Mouse (Mus musculus): ENCODE measurements around the gene Ptger4. TPM values are rescaled to one million over a fixed set of nuclear protein-coding genes. Genes with fewer than 3 reads are reported as not detected.

Ptger4 gene
- total and polyA plus RNA-seq, 3 experiments = 4.4 to 6.5 (median 4.7) TPM

GRCm38 (mm10) chr15:5262095-5262667 lies 18.2 kb upstream of the Ptger4 start:
- H3K79me2 ChIP-seq (replicated peaks; ENCODE audit: control insufficient read depth, extremely low read depth, insufficient read depth, poor library complexity, severe bottlenecking) = no peaks in the 10 kb centered on the region
- dilution Hi-C loops (cut with MboI; ENCODE audit: extremely low pct_ligation_motif_present, extremely low pct_unique_long_range_greater_than_20kb, low sequenced_read_pairs) (no loop called here), in situ Hi-C loops (cut with MboI; ENCODE audit: low pct_ligation_motif_present, low pct_unique_long_range_greater_than_20kb, low sequenced_read_pairs) (no loop called here)
- no peak overlapping the region for H3K9ac ChIP-seq (ENCODE audit: insufficient read depth, low read depth)
- no peak for TF ChIP-seq MAZ (IDR thresholded peaks at IDR 0.05; ENCODE audit: low read depth, low read length)
- H3K4me2 ChIP-seq (ENCODE audit: insufficient read depth, low read depth, poor library complexity, severe bottlenecking) = peak overlapping the region; percentile 56
- H3K9me3 ChIP-seq (replicated peaks; ENCODE audit: low read length) = no peaks in the 10 kb centered on the region
- H3K4me1 ChIP-seq (ENCODE audit: control insufficient read depth in 1 of 2, insufficient read depth in 2 of 2) = peaks cover 3 to 19% of the 10 kb centered on the region in 2 experiments
- H3K27me3 ChIP-seq (replicated peaks) = no peaks in the 10 kb centered on the region
- DNase-seq (ENCODE audit: extremely low read depth) = no peak
- H3K27ac ChIP-seq (ENCODE audit: insufficient read depth, low read depth) = no peak overlapping the region
- no peaks in the 10 kb centered on the region for H3K36me3 ChIP-seq (replicated peaks in 1 of 2; ENCODE audit: control insufficient read depth in 1 of 2, insufficient read depth in 1 of 2, low read length in 1 of 2)
- no peak overlapping the region for H3K4me3 ChIP-seq (replicated peaks in 1 of 3; ENCODE audit: low read depth in 2 of 3, low read length in 2 of 3, poor library complexity in 1 of 3)

GRCm38 (mm10) chr15:5261004-5261403 lies 17.0 kb upstream of the Ptger4 start:
- TF ChIP-seq KAT2A (IDR thresholded peaks at IDR 0.05; ENCODE audit: insufficient replicate concordance, low read length) (no peak), NRF1 (IDR thresholded peaks at IDR 0.05; ENCODE audit: low read depth, low read length) (no peak), MEF2A (IDR thresholded peaks at IDR 0.05; ENCODE audit: borderline replicate concordance, low read depth, low read length) (no peak), POLR2AphosphoS2 (IDR thresholded peaks at IDR 0.05; ENCODE audit: low read depth, low read length) (no peak), JUN (IDR thresholded peaks at IDR 0.05; ENCODE audit: insufficient read depth, low read depth, low read length) (no peak), E2F4 (IDR thresholded peaks at IDR 0.05; ENCODE audit: insufficient replicate concordance, low read depth, low read length) (no peak), CHD2 (IDR thresholded peaks at IDR 0.05; ENCODE audit: low read length) (no peak), MAZ (IDR thresholded peaks at IDR 0.05; ENCODE audit: low read depth, low read length) (no peak), BHLHE40 (IDR thresholded peaks at IDR 0.05; ENCODE audit: low read depth, low read length) (no peak), ETS1 (conservative IDR thresholded peaks at IDR 0.05; ENCODE audit: low read depth, low read length) (no peak), TBP (conservative IDR thresholded peaks at IDR 0.05; ENCODE audit: low read depth, low read length) (no peak), SMC3 (IDR thresholded peaks at IDR 0.05; ENCODE audit: low read depth, low read length) (no peak)
- H3K36me3 ChIP-seq (replicated peaks in 1 of 2; ENCODE audit: control insufficient read depth in 1 of 2, insufficient read depth in 1 of 2, low read length in 1 of 2) = no peaks in the 10 kb centered on the region
- H3K4me3 ChIP-seq (replicated peaks in 1 of 3; ENCODE audit: low read depth in 2 of 3, low read length in 2 of 3, poor library complexity in 1 of 3) = no peak overlapping the region
- no peaks in the 10 kb centered on the region for H3K9me3 ChIP-seq (replicated peaks; ENCODE audit: low read length)
- H3K4me2 ChIP-seq (ENCODE audit: insufficient read depth, low read depth, poor library complexity, severe bottlenecking) = no peak overlapping the region
- in situ Hi-C loops (cut with MboI; ENCODE audit: low pct_ligation_motif_present, low pct_unique_long_range_greater_than_20kb, low sequenced_read_pairs) (no loop called here), dilution Hi-C loops (cut with MboI; ENCODE audit: extremely low pct_ligation_motif_present, extremely low pct_unique_long_range_greater_than_20kb, low sequenced_read_pairs) (no loop called here)
- H3K79me2 ChIP-seq (replicated peaks; ENCODE audit: control insufficient read depth, extremely low read depth, insufficient read depth, poor library complexity, severe bottlenecking) = no peaks in the 10 kb centered on the region
- H3K9ac ChIP-seq (ENCODE audit: insufficient read depth, low read depth) = no peak overlapping the region
- no peak overlapping the region for H3K27ac ChIP-seq (ENCODE audit: insufficient read depth, low read depth)
- no peaks in the 10 kb centered on the region for H3K27me3 ChIP-seq (replicated peaks)
- DNase-seq (ENCODE audit: extremely low read depth) = no peak
- peaks cover 3 to 19% of the 10 kb centered on the region in 2 experiments for H3K4me1 ChIP-seq (ENCODE audit: control insufficient read depth in 1 of 2, insufficient read depth in 2 of 2)

GRCm38 (mm10) chr15:5260183-5260582 lies 16.2 kb upstream of the Ptger4 start:
- Histone ChIP-seq H3K79me2 (replicated peaks; ENCODE audit: control insufficient read depth, extremely low read depth, insufficient read depth, poor library complexity, severe bottlenecking) (no peaks in the 10 kb centered on the region), H3K9ac (ENCODE audit: insufficient read depth, low read depth) (no peak overlapping the region), H3K27ac (ENCODE audit: insufficient read depth, low read depth) (no peak overlapping the region), H3K4me2 (ENCODE audit: insufficient read depth, low read depth, poor library complexity, severe bottlenecking) (no peak overlapping the region), H3K9me3 (replicated peaks; ENCODE audit: low read length) (no peaks in the 10 kb centered on the region), H3K4me1 (ENCODE audit: control insufficient read depth in 1 of 2, insufficient read depth in 2 of 2) (peaks cover 3 to 19% of the 10 kb centered on the region in 2 experiments), H3K36me3 (replicated peaks in 1 of 2; ENCODE audit: control insufficient read depth in 1 of 2, insufficient read depth in 1 of 2, low read length in 1 of 2) (no peaks in the 10 kb centered on the region), H3K4me3 (replicated peaks in 1 of 3; ENCODE audit: low read depth in 2 of 3, low read length in 2 of 3, poor library complexity in 1 of 3) (no peak overlapping the region), H3K27me3 (replicated peaks) (no peaks in the 10 kb centered on the region)
- no peak for DNase-seq (ENCODE audit: extremely low read depth)
- in situ Hi-C loops (cut with MboI; ENCODE audit: low pct_ligation_motif_present, low pct_unique_long_range_greater_than_20kb, low sequenced_read_pairs) (no loop called here), dilution Hi-C loops (cut with MboI; ENCODE audit: extremely low pct_ligation_motif_present, extremely low pct_unique_long_range_greater_than_20kb, low sequenced_read_pairs) (no loop called here)
- TF ChIP-seq TCF12 (IDR thresholded peaks at IDR 0.05; ENCODE audit: low read depth, low read length) = no peak
- TF ChIP-seq CHD1 (IDR thresholded peaks at IDR 0.05; ENCODE audit: low read depth, low read length) = no peak
- TF ChIP-seq RCOR1 (conservative IDR thresholded peaks at IDR 0.05; ENCODE audit: low read depth, low read length) = no peak
- no peak for TF ChIP-seq ZKSCAN1 (IDR thresholded peaks at IDR 0.05; ENCODE audit: borderline replicate concordance, low read depth, low read length)
- TF ChIP-seq SMC3 (IDR thresholded peaks at IDR 0.05; ENCODE audit: low read depth, low read length) = no peak
- TF ChIP-seq IRF4 (IDR thresholded peaks at IDR 0.05; ENCODE audit: low read depth, low read length) = no peak
- no peak for TF ChIP-seq HCFC1 (IDR thresholded peaks at IDR 0.05; ENCODE audit: low read depth, low read length)
- TF ChIP-seq MAFK (IDR thresholded peaks at IDR 0.05; ENCODE audit: insufficient replicate concordance, low read length) = no peak
- no peak for TF ChIP-seq GABPA (IDR thresholded peaks at IDR 0.05; ENCODE audit: insufficient replicate concordance, low read depth, low read length)
- no peak for TF ChIP-seq MXI1 (IDR thresholded peaks at IDR 0.05; ENCODE audit: low read depth, low read length)
- no peak for TF ChIP-seq MEF2A (IDR thresholded peaks at IDR 0.05; ENCODE audit: borderline replicate concordance, low read depth, low read length)
- no peak for TF ChIP-seq ZC3H11A (IDR thresholded peaks at IDR 0.05; ENCODE audit: low read depth, low read length)
- no peak for TF ChIP-seq NRF1 (IDR thresholded peaks at IDR 0.05; ENCODE audit: low read depth, low read length)
- no peak for TF ChIP-seq PAX5 (IDR thresholded peaks at IDR 0.05; ENCODE audit: low read length)
- TF ChIP-seq BHLHE40 (IDR thresholded peaks at IDR 0.05; ENCODE audit: low read depth, low read length) = no peak
- no peak for TF ChIP-seq UBTF (IDR thresholded peaks at IDR 0.05; ENCODE audit: low read depth, low read length)
